Mouse (Mus musculus) cerebellum, adult 2 months (tissue): Measurements from ENCODE around the gene Cchcr1. TPM values are rescaled to one million over a fixed set of nuclear protein-coding genes. Genes with fewer than 3 reads are reported as not detected.

ENCODE experiments used
- DNase-seq, 2 experiments: peaks; one replicate each; pipeline ENCODE4 v3.0.0; 2021
- H3K27ac ChIP-seq: fragments of 200-500 bp; 2 replicates; pipeline ENCODE4 v1.5.1; 2012; ENCODE audit warnings: low read length, control low read depth, inconsistent platforms; ENCODE audit not compliant: insufficient read depth
- H3K27me3 ChIP-seq: fragments of 200-500 bp; 2 replicates; pipeline ENCODE4 v1.6.1; 2012; ENCODE audit warnings: inconsistent platforms, mild to moderate bottlenecking, low read length, moderate library complexity; ENCODE audit not compliant: control insufficient read depth, insufficient read depth
- H3K4me1 ChIP-seq: fragments of 200-500 bp; 2 replicates; pipeline ENCODE4 v1.6.1; 2011; ENCODE audit warnings: low read length; ENCODE audit not compliant: control insufficient read depth, insufficient read depth
- H3K4me3 ChIP-seq: fragments of 200-500 bp; replicated peaks from 2 replicates; pipeline ENCODE3; 2011; ENCODE audit warnings: mild to moderate bottlenecking, low read depth, low read length, control low read depth; ENCODE audit not compliant: insufficient read depth
- CTCF ChIP-seq: fragments of 200-500 bp; IDR thresholded peaks from 2 replicates; pipeline ENCODE4 v1.5.1; 2011; ENCODE audit warnings: low read depth, mild to moderate bottlenecking, control low read depth, low read length, moderate library complexity, borderline replicate concordance; ENCODE audit not compliant: insufficient read depth
- POLR2A ChIP-seq: fragments of 200-500 bp; IDR thresholded peaks from 2 replicates; pipeline ENCODE4 v1.6.1; 2011; ENCODE audit warnings: low read length, control low read depth, borderline replicate concordance; ENCODE audit not compliant: insufficient read depth
- WGBS: fragments of 180-500 bp; shearing (Covaris S2); methylation state at CpG from one replicate; pipeline ENCODE4 v1.1.7; 2018; 5-methylcytosine and 5-hydroxymethylcytosine counted together
- polyA plus RNA-seq: library from polyadenylated mRNA; depleted of rRNA; stranded (reverse); fragments of >200 nt; gene quantifications from 2 replicates; pipeline ENCODE4 v1.2.3, GENCODE M21; 2012

Gene Cchcr1
- polyA plus RNA-seq, 1 experiment: 9.6 TPM

- no peak overlapping the region for H3K27ac ChIP-seq
- 35% methylated on average over 6 of the region's 6 CpGs for WGBS
- peak; percentile 43 to 68 for DNase-seq
- peaks cover 13% of the 10 kb centered on the region for H3K4me1 ChIP-seq
- no peak overlapping the region for H3K4me3 ChIP-seq
- TF ChIP-seq POLR2A (no peak), CTCF (peak; percentile 69)
- H3K27me3 ChIP-seq: no peaks in the 10 kb centered on the region
These were observed 27.8 kb downstream of the Cchcr1 start for GRCm38 (mm10) chr17:35544680-35545079.

- TF ChIP-seq CTCF (no peak), POLR2A (no peak)
- H3K4me3 ChIP-seq: no peak overlapping the region
- peaks cover 15% of the 10 kb centered on the region for H3K4me1 ChIP-seq
- H3K27me3 ChIP-seq: no peaks in the 10 kb centered on the region
- WGBS: 47% methylated on average over 2 of the region's 2 CpGs
- no peak overlapping the region for H3K27ac ChIP-seq
- no peak for DNase-seq
These were observed 30.6 kb downstream of the Cchcr1 start for GRCm38 (mm10) chr17:35547465-35547864.

- Histone ChIP-seq H3K4me3 (no peak overlapping the region), H3K27me3 (no peaks in the 10 kb centered on the region), H3K4me1 (peaks cover 15% of the 10 kb centered on the region), H3K27ac (0 out of 2 replicates have a peak overlapping the region, but pooled peaks have one; percentile 45)
- WGBS: 56% methylated on average over 5 of the region's 5 CpGs
- TF ChIP-seq CTCF (no peak), POLR2A (no peak)
- no peak for DNase-seq
These were observed 31.7 kb downstream of the Cchcr1 start for GRCm38 (mm10) chr17:35548636-35549035.

GRCm38 (mm10) chr17:35549437-35550142, 32.7 kb downstream of the Cchcr1 start:
- TF ChIP-seq CTCF (no peak), POLR2A (peak; percentile 37; the same call in 1 of the 2 replicates)
- WGBS: 8% methylated on average over 15 of the region's 15 CpGs
- H3K4me1 ChIP-seq: peaks cover 15% of the 10 kb centered on the region
- no peaks in the 10 kb centered on the region for H3K27me3 ChIP-seq
- DNase-seq: peak; percentile 87 to 90
- H3K4me3 ChIP-seq: peak overlapping the region; percentile 41
- H3K27ac ChIP-seq: peak overlapping the region; percentile 96

GRCm38 (mm10) chr17:35550143-35550494, 33.2 kb downstream of the Cchcr1 start:
- DNase-seq: no peak
- TF ChIP-seq POLR2A (no peak), CTCF (peak; percentile 18; the same call in 1 of the 2 replicates)
- H3K4me3 ChIP-seq: peak overlapping the region; percentile 41
- H3K4me1 ChIP-seq: peaks cover 15% of the 10 kb centered on the region
- peak overlapping the region; percentile 96 for H3K27ac ChIP-seq
- no peaks in the 10 kb centered on the region for H3K27me3 ChIP-seq
- WGBS: 92% methylated on average over 4 of the region's 4 CpGs

GRCm38 (mm10) chr17:35550871-35551270, 34.0 kb downstream of the Cchcr1 start:
- 77% methylated on average over 8 of the region's 8 CpGs for WGBS
- DNase-seq: no peak
- no peak for TF ChIP-seq CTCF
- no peak for TF ChIP-seq POLR2A
- H3K4me3 ChIP-seq: no peak overlapping the region
- H3K4me1 ChIP-seq: peaks cover 15% of the 10 kb centered on the region
- H3K27me3 ChIP-seq: no peaks in the 10 kb centered on the region
- no peak overlapping the region for H3K27ac ChIP-seq

- no peak within 1 kb of the TSS for H3K27ac ChIP-seq
- no peak within 1 kb of the TSS for H3K4me3 ChIP-seq
- WGBS: 68% methylated on average over 10 of the region's 10 CpGs
These were observed 35.0 kb downstream of the Cchcr1 start, which contains the start of gene Cdsn for GRCm38 (mm10) chr17:35551881-35552414. Gene Cdsn, plus strand, starts transcription at chr17:35552128.

GRCm38 (mm10) chr17:35554321-35554720, 37.4 kb downstream of the Cchcr1 start:
- Histone ChIP-seq H3K4me3 (no peak overlapping the region), H3K27me3 (no peaks in the 10 kb centered on the region), H3K4me1 (peaks cover 6% of the 10 kb centered on the region; the same call in 1 of the 2 replicates), H3K27ac (no peak overlapping the region)
- WGBS: 71% methylated on average over 5 of the region's 5 CpGs
- DNase-seq: no peak
- TF ChIP-seq POLR2A (no peak), CTCF (no peak)

More at GRCm38 (mm10) chr17:35551881-35552414, 35.0 kb downstream of the Cchcr1 start, which contains the start of gene Cdsn:
- no peak for DNase-seq
- Histone ChIP-seq H3K4me1 (peaks cover 15% of the 10 kb centered on the region), H3K27me3 (no peaks in the 10 kb centered on the region)
- TF ChIP-seq CTCF: no peak
- no peak for TF ChIP-seq POLR2A
